1 mouse cellular context compared by ENCODE assay signal in the genomic region with DNA sequence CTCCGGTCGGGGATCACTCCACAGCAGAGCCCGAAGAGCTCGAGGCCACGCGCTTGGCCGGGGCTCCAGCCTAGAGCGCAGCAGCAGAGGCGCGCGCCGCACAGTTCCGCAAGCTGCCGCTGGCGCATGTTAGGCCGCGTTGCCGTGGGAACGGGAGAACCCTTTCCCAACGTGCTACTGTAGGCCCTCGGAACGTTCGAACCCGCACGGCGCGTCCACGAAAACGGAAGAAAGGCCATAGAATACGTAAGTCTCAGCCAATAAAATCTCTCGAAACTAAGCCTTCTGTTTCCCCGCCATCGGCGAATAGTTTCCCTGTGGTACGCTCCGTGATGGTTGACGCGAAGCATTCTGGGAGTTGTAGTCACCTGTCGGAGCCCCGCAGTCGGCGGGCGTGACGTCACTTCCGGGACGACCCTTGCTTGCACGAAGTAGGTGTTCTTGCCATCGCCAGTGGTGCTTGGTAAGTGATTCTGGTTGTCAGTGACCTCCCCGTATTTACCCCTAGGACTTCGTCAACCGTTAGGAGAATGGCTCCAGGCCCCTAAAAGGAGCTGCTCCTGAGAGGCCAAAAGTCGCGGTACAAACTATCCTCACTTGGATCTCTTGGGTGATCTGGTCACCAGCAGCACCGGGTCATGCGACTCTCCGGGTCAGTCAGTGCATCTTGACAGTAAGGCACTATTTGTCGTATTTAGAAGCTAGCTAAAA.
A peak's percentile ranks its signal among the peaks of the same experiment; 100 is the strongest.
TF ChIP-seq lines count a peak whose summit lies in the region.

A gene (minus strand): TSS at position 127 of the 711 bp plus-strand sequence.
A gene (plus strand): TSS at position 403 of the 711 bp plus-strand sequence.

TF ChIP-seq in MEL, 35 proteins besides CTCF, POLR2A, EP300 and RAD21 (continued from another document):
- peak; percentile 71; the same call in 1 of the 2 replicates for TF ChIP-seq JUND (IDR thresholded peaks at IDR 0.05; ENCODE audit: low read depth, low read length)
- peak; percentile 69 for TF ChIP-seq NRF1 (IDR thresholded peaks at IDR 0.05; ENCODE audit: insufficient read depth, low read depth, low read length, poor library complexity, severe bottlenecking)
- TF ChIP-seq TBP (IDR thresholded peaks at IDR 0.05; ENCODE audit: low read depth, low read length): peak; percentile 70
- no peak for TF ChIP-seq RCOR1 (IDR thresholded peaks at IDR 0.05; ENCODE audit: low read depth, low read length)
- peak; percentile 97 for TF ChIP-seq SIN3A (IDR thresholded peaks at IDR 0.05; ENCODE audit: low read length)
TF ChIP-seq in MEL: peak in this region for 14.
